Mouse (Mus musculus): Measurements from ENCODE around the gene Adgrf3. TPM values are rescaled to one million over a fixed set of nuclear protein-coding genes. Genes with fewer than 3 reads are reported as not detected.

The Adgrf3 gene
- polyA plus RNA-seq (2011; ENCODE audit: insufficient read depth, insufficient read length, low read depth, missing spikeins), result not detected in 2 replicates

- Histone ChIP-seq H3K4me3 (ENCODE audit: low read depth, low read length) (no peak within 1 kb of the TSS), H3K36me3 (ENCODE audit: control insufficient read depth, insufficient read depth, low read length, poor library complexity, severe bottlenecking) (no peaks in the 10 kb centered on the region), H3K4me1 (ENCODE audit: control insufficient read depth, insufficient read depth, low read length) (peaks cover 7% of the 10 kb centered on the region), H3K27me3 (ENCODE audit: control insufficient read depth, insufficient read depth, low read length, poor library complexity, severe bottlenecking) (no peaks in the 10 kb centered on the region), H3K9me3 (replicated peaks; ENCODE audit: control insufficient read depth, insufficient read depth, low read length, poor library complexity, severe bottlenecking) (no peaks in the 10 kb centered on the region), H3K27ac (ENCODE audit: insufficient read depth, low read length) (no peak within 1 kb of the TSS), H3K9ac (ENCODE audit: low read depth, poor library complexity, severe bottlenecking) (no peak within 1 kb of the TSS)
- no peak for TF ChIP-seq EP300 (IDR thresholded peaks at IDR 0.05; ENCODE audit: insufficient read depth, low read depth, low read length)
- no peak for TF ChIP-seq CTCF (IDR thresholded peaks at IDR 0.05; ENCODE audit: low read depth, low read length)
- no peak for TF ChIP-seq POLR2A (IDR thresholded peaks at IDR 0.05; ENCODE audit: insufficient read depth, low read length)
Observed at GRCm38 (mm10) chr5:30205493-30205892, at the start of gene Adgrf3. Gene Adgrf3, minus strand, starts transcription at chr5:30205722.

GRCm38 (mm10) chr5:30247666-30248065 is 42.1 kb upstream of the Adgrf3 start:
- no peak overlapping the region for H3K4me3 ChIP-seq (ENCODE audit: low read depth, low read length)
- no peak overlapping the region for H3K27ac ChIP-seq (ENCODE audit: insufficient read depth, low read length)
- no peaks in the 10 kb centered on the region for H3K4me1 ChIP-seq (ENCODE audit: control insufficient read depth, insufficient read depth, low read length)
- H3K36me3 ChIP-seq (ENCODE audit: control insufficient read depth, insufficient read depth, low read length, poor library complexity, severe bottlenecking), result no peaks in the 10 kb centered on the region
- H3K9ac ChIP-seq (ENCODE audit: low read depth, poor library complexity, severe bottlenecking), result no peak overlapping the region
- H3K9me3 ChIP-seq (replicated peaks; ENCODE audit: control insufficient read depth, insufficient read depth, low read length, poor library complexity, severe bottlenecking), result no peaks in the 10 kb centered on the region
- TF ChIP-seq POLR2A (IDR thresholded peaks at IDR 0.05; ENCODE audit: insufficient read depth, low read length) (no peak), EP300 (IDR thresholded peaks at IDR 0.05; ENCODE audit: insufficient read depth, low read depth, low read length) (no peak), CTCF (IDR thresholded peaks at IDR 0.05; ENCODE audit: low read depth, low read length) (peak; percentile 27)
- H3K27me3 ChIP-seq (ENCODE audit: control insufficient read depth, insufficient read depth, low read length, poor library complexity, severe bottlenecking), result no peaks in the 10 kb centered on the region

- no peak overlapping the region for H3K9ac ChIP-seq (ENCODE audit: low read depth, poor library complexity, severe bottlenecking)
- H3K27ac ChIP-seq (ENCODE audit: insufficient read depth, low read length), result no peak overlapping the region
- H3K27me3 ChIP-seq (ENCODE audit: control insufficient read depth, insufficient read depth, low read length, poor library complexity, severe bottlenecking), result no peaks in the 10 kb centered on the region
- H3K4me3 ChIP-seq (ENCODE audit: low read depth, low read length), result no peak overlapping the region
- H3K36me3 ChIP-seq (ENCODE audit: control insufficient read depth, insufficient read depth, low read length, poor library complexity, severe bottlenecking), result no peaks in the 10 kb centered on the region
- no peaks in the 10 kb centered on the region for H3K9me3 ChIP-seq (replicated peaks; ENCODE audit: control insufficient read depth, insufficient read depth, low read length, poor library complexity, severe bottlenecking)
- TF ChIP-seq EP300 (IDR thresholded peaks at IDR 0.05; ENCODE audit: insufficient read depth, low read depth, low read length), result no peak
- TF ChIP-seq POLR2A (IDR thresholded peaks at IDR 0.05; ENCODE audit: insufficient read depth, low read length), result no peak
- TF ChIP-seq CTCF (IDR thresholded peaks at IDR 0.05; ENCODE audit: low read depth, low read length), result no peak
- no peaks in the 10 kb centered on the region for H3K4me1 ChIP-seq (ENCODE audit: control insufficient read depth, insufficient read depth, low read length)
Observed at GRCm38 (mm10) chr5:30245861-30246416, 40.4 kb upstream of the Adgrf3 start.

GRCm38 (mm10) chr5:30243741-30244140 is 38.2 kb upstream of the Adgrf3 start:
- TF ChIP-seq EP300 (IDR thresholded peaks at IDR 0.05; ENCODE audit: insufficient read depth, low read depth, low read length), result no peak
- no peak for TF ChIP-seq CTCF (IDR thresholded peaks at IDR 0.05; ENCODE audit: low read depth, low read length)
- no peak for TF ChIP-seq POLR2A (IDR thresholded peaks at IDR 0.05; ENCODE audit: insufficient read depth, low read length)
- H3K4me1 ChIP-seq (ENCODE audit: control insufficient read depth, insufficient read depth, low read length), result no peaks in the 10 kb centered on the region
- H3K9ac ChIP-seq (ENCODE audit: low read depth, poor library complexity, severe bottlenecking), result no peak overlapping the region
- no peaks in the 10 kb centered on the region for H3K9me3 ChIP-seq (replicated peaks; ENCODE audit: control insufficient read depth, insufficient read depth, low read length, poor library complexity, severe bottlenecking)
- H3K27ac ChIP-seq (ENCODE audit: insufficient read depth, low read length), result no peak overlapping the region
- no peaks in the 10 kb centered on the region for H3K27me3 ChIP-seq (ENCODE audit: control insufficient read depth, insufficient read depth, low read length, poor library complexity, severe bottlenecking)
- no peak overlapping the region for H3K4me3 ChIP-seq (ENCODE audit: low read depth, low read length)
- H3K36me3 ChIP-seq (ENCODE audit: control insufficient read depth, insufficient read depth, low read length, poor library complexity, severe bottlenecking), result no peaks in the 10 kb centered on the region

- Histone ChIP-seq H3K9me3 (replicated peaks; ENCODE audit: control insufficient read depth, insufficient read depth, low read length, poor library complexity, severe bottlenecking) (no peaks in the 10 kb centered on the region), H3K27me3 (ENCODE audit: control insufficient read depth, insufficient read depth, low read length, poor library complexity, severe bottlenecking) (no peaks in the 10 kb centered on the region), H3K4me3 (ENCODE audit: low read depth, low read length) (no peak overlapping the region), H3K4me1 (ENCODE audit: control insufficient read depth, insufficient read depth, low read length) (no peaks in the 10 kb centered on the region), H3K36me3 (ENCODE audit: control insufficient read depth, insufficient read depth, low read length, poor library complexity, severe bottlenecking) (no peaks in the 10 kb centered on the region), H3K9ac (ENCODE audit: low read depth, poor library complexity, severe bottlenecking) (no peak overlapping the region), H3K27ac (ENCODE audit: insufficient read depth, low read length) (no peak overlapping the region)
- TF ChIP-seq EP300 (IDR thresholded peaks at IDR 0.05; ENCODE audit: insufficient read depth, low read depth, low read length), result no peak
Observed at GRCm38 (mm10) chr5:30242410-30242809, 36.9 kb upstream of the Adgrf3 start.

- Histone ChIP-seq H3K27ac (ENCODE audit: insufficient read depth, low read length) (no peak overlapping the region), H3K9me3 (replicated peaks; ENCODE audit: control insufficient read depth, insufficient read depth, low read length, poor library complexity, severe bottlenecking) (no peaks in the 10 kb centered on the region), H3K4me3 (ENCODE audit: low read depth, low read length) (no peak overlapping the region), H3K27me3 (ENCODE audit: control insufficient read depth, insufficient read depth, low read length, poor library complexity, severe bottlenecking) (no peaks in the 10 kb centered on the region; the same call in 1 of the 2 replicates), H3K36me3 (ENCODE audit: control insufficient read depth, insufficient read depth, low read length, poor library complexity, severe bottlenecking) (no peaks in the 10 kb centered on the region), H3K9ac (ENCODE audit: low read depth, poor library complexity, severe bottlenecking) (no peak overlapping the region), H3K4me1 (ENCODE audit: control insufficient read depth, insufficient read depth, low read length) (no peaks in the 10 kb centered on the region)
- no peak for TF ChIP-seq POLR2A (IDR thresholded peaks at IDR 0.05; ENCODE audit: insufficient read depth, low read length)
- no peak for TF ChIP-seq EP300 (IDR thresholded peaks at IDR 0.05; ENCODE audit: insufficient read depth, low read depth, low read length)
- TF ChIP-seq CTCF (IDR thresholded peaks at IDR 0.05; ENCODE audit: low read depth, low read length), result no peak
Observed at GRCm38 (mm10) chr5:30240552-30240951, 35.0 kb upstream of the Adgrf3 start.
